Mouse (Mus musculus): Measurements from ENCODE around the gene Tnip2. TPM values are rescaled to one million over a fixed set of nuclear protein-coding genes. Genes with fewer than 3 reads are reported as not detected.

Tnip2 gene
- 15.8 and 17.1 TPM in 2 replicates for polyA plus RNA-seq (2015; fragmentation: Nextera tagmentation; extraction: Ambion mirVana)

- H3K4me1 ChIP-seq (ENCODE audit: control insufficient read depth, insufficient read depth, low read length): peaks cover 4% of the 10 kb centered on the region; the same call in 1 of the 2 replicates
- no peaks in the 10 kb centered on the region for H3K36me3 ChIP-seq (ENCODE audit: control insufficient read depth, insufficient read depth, low read length)
- peak within 1 kb of the TSS; percentile 74 for H3K4me3 ChIP-seq (ENCODE audit: low read length)
- no peak within 1 kb of the TSS for H3K27ac ChIP-seq (ENCODE audit: low read length)
- under 1% methylated on average over 64 of the region's 64 CpGs for WGBS
- peak; percentile 97 for ATAC-seq
- no peaks in the 10 kb centered on the region for H3K27me3 ChIP-seq (replicated peaks; ENCODE audit: control insufficient read depth, insufficient read depth, low read length)
- peak within 1 kb of the TSS; percentile 85 for H3K4me2 ChIP-seq (ENCODE audit: low read depth, low read length)
- no peaks in the 10 kb centered on the region for H3K9me3 ChIP-seq (ENCODE audit: control insufficient read depth, low read length)
- H3K9ac ChIP-seq (ENCODE audit: low read depth, low read length): peak within 1 kb of the TSS; percentile 86
Measured at GRCm38 (mm10) chr5:34513466-34514217, at the start of gene Tnip2. TSS of gene Tnip2 (minus strand) at chr5:34513991.

GRCm38 (mm10) chr5:34551821-34552220 lies 38.0 kb upstream of the Tnip2 start:
- Histone ChIP-seq H3K9ac (ENCODE audit: low read depth, low read length) (no peak overlapping the region), H3K4me3 (ENCODE audit: low read length) (no peak overlapping the region), H3K4me2 (ENCODE audit: low read depth, low read length) (no peak overlapping the region), H3K9me3 (ENCODE audit: control insufficient read depth, low read length) (no peaks in the 10 kb centered on the region), H3K4me1 (ENCODE audit: control insufficient read depth, insufficient read depth, low read length) (peaks cover 10% of the 10 kb centered on the region; the same call in 1 of the 2 replicates), H3K27ac (ENCODE audit: low read length) (no peak overlapping the region), H3K27me3 (replicated peaks; ENCODE audit: control insufficient read depth, insufficient read depth, low read length) (0 out of 2 replicates have a peak, but pooled peaks cover 2% of the 10 kb centered on the region), H3K36me3 (ENCODE audit: control insufficient read depth, insufficient read depth, low read length) (peaks cover 24% of the 10 kb centered on the region)
- 97% methylated on average over 4 of the region's 4 CpGs for WGBS
- ATAC-seq: no peak

- no peak for ATAC-seq
- peaks cover 10% of the 10 kb centered on the region; the same call in 1 of the 2 replicates for H3K4me1 ChIP-seq (ENCODE audit: control insufficient read depth, insufficient read depth, low read length)
- H3K27ac ChIP-seq (ENCODE audit: low read length): no peak overlapping the region
- H3K36me3 ChIP-seq (ENCODE audit: control insufficient read depth, insufficient read depth, low read length): peaks cover 12% of the 10 kb centered on the region; the same call in 1 of the 2 replicates
- 18% methylated on average over 6 of the region's 6 CpGs for WGBS
- peak overlapping the region; percentile 95 for H3K9ac ChIP-seq (ENCODE audit: low read depth, low read length)
- H3K4me3 ChIP-seq (ENCODE audit: low read length): peak overlapping the region; percentile 95
- no peaks in the 10 kb centered on the region for H3K9me3 ChIP-seq (ENCODE audit: control insufficient read depth, low read length)
- no peaks in the 10 kb centered on the region for H3K27me3 ChIP-seq (replicated peaks; ENCODE audit: control insufficient read depth, insufficient read depth, low read length)
- peak overlapping the region; percentile 82 for H3K4me2 ChIP-seq (ENCODE audit: low read depth, low read length)
Measured at GRCm38 (mm10) chr5:34550251-34550650, 36.5 kb upstream of the Tnip2 start.

- H3K4me2 ChIP-seq (ENCODE audit: low read depth, low read length): peak overlapping the region; percentile 82
- no peaks in the 10 kb centered on the region for H3K9me3 ChIP-seq (ENCODE audit: control insufficient read depth, low read length)
- peak overlapping the region; percentile 95 for H3K9ac ChIP-seq (ENCODE audit: low read depth, low read length)
- ATAC-seq: peak; percentile 86
- H3K27ac ChIP-seq (ENCODE audit: low read length): peak overlapping the region; percentile 28
- peaks cover 12% of the 10 kb centered on the region; the same call in 1 of the 2 replicates for H3K36me3 ChIP-seq (ENCODE audit: control insufficient read depth, insufficient read depth, low read length)
- no peaks in the 10 kb centered on the region for H3K27me3 ChIP-seq (replicated peaks; ENCODE audit: control insufficient read depth, insufficient read depth, low read length)
- peak overlapping the region; percentile 95 for H3K4me3 ChIP-seq (ENCODE audit: low read length)
- peaks cover 10% of the 10 kb centered on the region; the same call in 1 of the 2 replicates for H3K4me1 ChIP-seq (ENCODE audit: control insufficient read depth, insufficient read depth, low read length)
- under 1% methylated on average over 49 of the region's 49 CpGs for WGBS
Measured at GRCm38 (mm10) chr5:34549483-34550221, 35.9 kb upstream of the Tnip2 start.

- ATAC-seq: peak; percentile 29
- no peak overlapping the region for H3K27ac ChIP-seq (ENCODE audit: low read length)
- WGBS: 15% methylated on average over 8 of the region's 8 CpGs
Measured at GRCm38 (mm10) chr5:34549135-34549482, 35.3 kb upstream of the Tnip2 start.

GRCm38 (mm10) chr5:34547410-34547809 lies 33.6 kb upstream of the Tnip2 start:
- Histone ChIP-seq H3K4me3 (ENCODE audit: low read length) (no peak overlapping the region), H3K9me3 (ENCODE audit: control insufficient read depth, low read length) (no peaks in the 10 kb centered on the region), H3K36me3 (ENCODE audit: control insufficient read depth, insufficient read depth, low read length) (peaks cover 10% of the 10 kb centered on the region; the same call in 1 of the 2 replicates), H3K4me2 (ENCODE audit: low read depth, low read length) (no peak overlapping the region), H3K4me1 (ENCODE audit: control insufficient read depth, insufficient read depth, low read length) (peaks cover 10% of the 10 kb centered on the region; the same call in 1 of the 2 replicates), H3K9ac (ENCODE audit: low read depth, low read length) (no peak overlapping the region), H3K27me3 (replicated peaks; ENCODE audit: control insufficient read depth, insufficient read depth, low read length) (no peaks in the 10 kb centered on the region), H3K27ac (ENCODE audit: low read length) (no peak overlapping the region)
- ATAC-seq: no peak

More at GRCm38 (mm10) chr5:34549135-34549482, 35.3 kb upstream of the Tnip2 start:
- Histone ChIP-seq H3K27me3 (replicated peaks; ENCODE audit: control insufficient read depth, insufficient read depth, low read length) (no peaks in the 10 kb centered on the region), H3K9me3 (ENCODE audit: control insufficient read depth, low read length) (no peaks in the 10 kb centered on the region), H3K4me1 (ENCODE audit: control insufficient read depth, insufficient read depth, low read length) (peaks cover 10% of the 10 kb centered on the region; the same call in 1 of the 2 replicates), H3K4me3 (ENCODE audit: low read length) (peak overlapping the region; percentile 95), H3K4me2 (ENCODE audit: low read depth, low read length) (peak overlapping the region; percentile 82), H3K36me3 (ENCODE audit: control insufficient read depth, insufficient read depth, low read length) (peaks cover 12% of the 10 kb centered on the region; the same call in 1 of the 2 replicates), H3K9ac (ENCODE audit: low read depth, low read length) (peak overlapping the region; percentile 95)

GRCm38 (mm10) chr5:34543114-34543513 lies 29.3 kb upstream of the Tnip2 start:
- Histone ChIP-seq H3K27ac (ENCODE audit: low read length) (no peak overlapping the region), H3K4me3 (ENCODE audit: low read length) (no peak overlapping the region), H3K9ac (ENCODE audit: low read depth, low read length) (no peak overlapping the region), H3K27me3 (replicated peaks; ENCODE audit: control insufficient read depth, insufficient read depth, low read length) (no peaks in the 10 kb centered on the region), H3K4me2 (ENCODE audit: low read depth, low read length) (no peak overlapping the region), H3K9me3 (ENCODE audit: control insufficient read depth, low read length) (no peaks in the 10 kb centered on the region), H3K36me3 (ENCODE audit: control insufficient read depth, insufficient read depth, low read length) (no peaks in the 10 kb centered on the region), H3K4me1 (ENCODE audit: control insufficient read depth, insufficient read depth, low read length) (no peaks in the 10 kb centered on the region)
- no peak for ATAC-seq
- 57% methylated on average over 4 of the region's 4 CpGs for WGBS

- Histone ChIP-seq H3K27ac (ENCODE audit: low read length) (no peak overlapping the region), H3K9ac (ENCODE audit: low read depth, low read length) (no peak overlapping the region), H3K9me3 (ENCODE audit: control insufficient read depth, low read length) (no peaks in the 10 kb centered on the region), H3K36me3 (ENCODE audit: control insufficient read depth, insufficient read depth, low read length) (no peaks in the 10 kb centered on the region), H3K4me2 (ENCODE audit: low read depth, low read length) (no peak overlapping the region), H3K27me3 (replicated peaks; ENCODE audit: control insufficient read depth, insufficient read depth, low read length) (no peaks in the 10 kb centered on the region), H3K4me3 (ENCODE audit: low read length) (no peak overlapping the region), H3K4me1 (ENCODE audit: control insufficient read depth, insufficient read depth, low read length) (no peaks in the 10 kb centered on the region)
- ATAC-seq: no peak
- 63% methylated on average over 1 of the region's 1 CpGs for WGBS
Measured at GRCm38 (mm10) chr5:34542166-34542565, 28.4 kb upstream of the Tnip2 start.

- Histone ChIP-seq H3K36me3 (ENCODE audit: control insufficient read depth, insufficient read depth, low read length) (no peaks in the 10 kb centered on the region), H3K27ac (ENCODE audit: low read length) (no peak overlapping the region), H3K4me3 (ENCODE audit: low read length) (no peak overlapping the region), H3K9ac (ENCODE audit: low read depth, low read length) (no peak overlapping the region), H3K27me3 (replicated peaks; ENCODE audit: control insufficient read depth, insufficient read depth, low read length) (no peaks in the 10 kb centered on the region), H3K4me2 (ENCODE audit: low read depth, low read length) (no peak overlapping the region), H3K4me1 (ENCODE audit: control insufficient read depth, insufficient read depth, low read length) (no peaks in the 10 kb centered on the region), H3K9me3 (ENCODE audit: control insufficient read depth, low read length) (no peaks in the 10 kb centered on the region)
- 86% methylated on average over 2 of the region's 2 CpGs for WGBS
- no peak for ATAC-seq
Measured at GRCm38 (mm10) chr5:34539121-34539520, 25.3 kb upstream of the Tnip2 start.

Measured in intestine, embryonic 16.5 days (tissue).